Mouse (Mus musculus): ENCODE measurements at regions not wholly inside any gene's neighbourhood (a gene's known extent, or its start where the extent isn't known, plus 50 kb on each side); places are given as distances from the start of the nearest gene placed in this dataset.

- Histone ChIP-seq H3K4me1 (ENCODE audit: control insufficient read depth, insufficient read depth, low read length) (no peaks in the 10 kb centered on the region), H3K36me3 (ENCODE audit: control insufficient read depth, insufficient read depth, low read length) (no peaks in the 10 kb centered on the region), H3K27me3 (ENCODE audit: control insufficient read depth, insufficient read depth, low read length) (no peaks in the 10 kb centered on the region), H3K27ac (replicated peaks; ENCODE audit: low read depth, low read length) (no peak overlapping the region), H3K9ac (replicated peaks; ENCODE audit: low read length) (no peak overlapping the region), H3K9me3 (ENCODE audit: control insufficient read depth, low read length) (no peaks in the 10 kb centered on the region), H3K4me2 (ENCODE audit: low read length) (no peak overlapping the region), H3K4me3 (replicated peaks; ENCODE audit: low read depth, low read length) (no peak overlapping the region)
- ATAC-seq (ENCODE audit: low FRiP score, low TSS enrichment) (no peak), DNase-seq (no peak)
- WGBS, result 55% methylated on average over 3 of the region's 3 CpGs
Measured at GRCm38 (mm10) chr7:74224378-74224777, 210.9 kb upstream of the St8sia2 start.

GRCm38 (mm10) chr7:74200661-74201060 is 187.2 kb upstream of the St8sia2 start:
- WGBS, result 32% methylated on average over 4 of the region's 4 CpGs

GRCm38 (mm10) chr7:74198796-74199195 is 185.3 kb upstream of the St8sia2 start:
- no peak overlapping the region for H3K4me3 ChIP-seq (replicated peaks; ENCODE audit: low read depth, low read length)
- ATAC-seq (ENCODE audit: low FRiP score, low TSS enrichment) (no peak), DNase-seq (peak; percentile 42)
- no peak overlapping the region for H3K4me2 ChIP-seq (ENCODE audit: low read length)
- no peaks in the 10 kb centered on the region for H3K4me1 ChIP-seq (ENCODE audit: control insufficient read depth, insufficient read depth, low read length)
- H3K27me3 ChIP-seq (ENCODE audit: control insufficient read depth, insufficient read depth, low read length), result no peaks in the 10 kb centered on the region
- H3K36me3 ChIP-seq (ENCODE audit: control insufficient read depth, insufficient read depth, low read length), result no peaks in the 10 kb centered on the region
- H3K9me3 ChIP-seq (ENCODE audit: control insufficient read depth, low read length), result no peaks in the 10 kb centered on the region
- H3K27ac ChIP-seq (replicated peaks; ENCODE audit: low read depth, low read length), result no peak overlapping the region
- no peak overlapping the region for H3K9ac ChIP-seq (replicated peaks; ENCODE audit: low read length)
- WGBS, result 80% methylated on average over 6 of the region's 6 CpGs

More at GRCm38 (mm10) chr7:74200661-74201060, 187.2 kb upstream of the St8sia2 start:
- no peaks in the 10 kb centered on the region for H3K4me1 ChIP-seq (ENCODE audit: control insufficient read depth, insufficient read depth, low read length)
- H3K36me3 ChIP-seq (ENCODE audit: control insufficient read depth, insufficient read depth, low read length), result no peaks in the 10 kb centered on the region
- H3K27ac ChIP-seq (replicated peaks; ENCODE audit: low read depth, low read length), result no peak overlapping the region
- no peaks in the 10 kb centered on the region for H3K27me3 ChIP-seq (ENCODE audit: control insufficient read depth, insufficient read depth, low read length)
- DNase-seq (peak; percentile 37), ATAC-seq (ENCODE audit: low FRiP score, low TSS enrichment) (no peak)
- no peak overlapping the region for H3K9ac ChIP-seq (replicated peaks; ENCODE audit: low read length)
- no peak overlapping the region for H3K4me3 ChIP-seq (replicated peaks; ENCODE audit: low read depth, low read length)
- no peaks in the 10 kb centered on the region for H3K9me3 ChIP-seq (ENCODE audit: control insufficient read depth, low read length)
- H3K4me2 ChIP-seq (ENCODE audit: low read length), result no peak overlapping the region

- Histone ChIP-seq H3K9me3 (ENCODE audit: control insufficient read depth, low read length) (no peaks in the 10 kb centered on the region), H3K36me3 (ENCODE audit: control insufficient read depth, insufficient read depth, low read length) (no peaks in the 10 kb centered on the region), H3K27me3 (ENCODE audit: control insufficient read depth, insufficient read depth, low read length) (no peaks in the 10 kb centered on the region), H3K4me1 (ENCODE audit: control insufficient read depth, insufficient read depth, low read length) (no peaks in the 10 kb centered on the region), H3K4me3 (replicated peaks; ENCODE audit: low read depth, low read length) (no peak overlapping the region), H3K27ac (replicated peaks; ENCODE audit: low read depth, low read length) (no peak overlapping the region), H3K9ac (replicated peaks; ENCODE audit: low read length) (no peak overlapping the region), H3K4me2 (ENCODE audit: low read length) (no peak overlapping the region)
- ATAC-seq (ENCODE audit: low FRiP score, low TSS enrichment) (no peak), DNase-seq (no peak)
Measured at GRCm38 (mm10) chr7:74184661-74185060, 171.2 kb upstream of the St8sia2 start.

GRCm38 (mm10) chr7:74174206-74174605 is 160.7 kb upstream of the St8sia2 start:
- H3K9ac ChIP-seq (replicated peaks; ENCODE audit: low read length), result no peak overlapping the region
- DNase-seq (no peak), ATAC-seq (ENCODE audit: low FRiP score, low TSS enrichment) (no peak)
- H3K36me3 ChIP-seq (ENCODE audit: control insufficient read depth, insufficient read depth, low read length), result no peaks in the 10 kb centered on the region
- WGBS, result 71% methylated on average over 5 of the region's 5 CpGs
- no peaks in the 10 kb centered on the region for H3K4me1 ChIP-seq (ENCODE audit: control insufficient read depth, insufficient read depth, low read length)
- H3K27ac ChIP-seq (replicated peaks; ENCODE audit: low read depth, low read length), result no peak overlapping the region
- H3K4me3 ChIP-seq (replicated peaks; ENCODE audit: low read depth, low read length), result no peak overlapping the region
- no peak overlapping the region for H3K4me2 ChIP-seq (ENCODE audit: low read length)
- no peaks in the 10 kb centered on the region for H3K9me3 ChIP-seq (ENCODE audit: control insufficient read depth, low read length)
- no peaks in the 10 kb centered on the region for H3K27me3 ChIP-seq (ENCODE audit: control insufficient read depth, insufficient read depth, low read length)

GRCm38 (mm10) chr7:74173230-74173612 is 159.7 kb upstream of the St8sia2 start:
- 39% methylated on average over 2 of the region's 2 CpGs for WGBS
- Histone ChIP-seq H3K27me3 (ENCODE audit: control insufficient read depth, insufficient read depth, low read length) (no peaks in the 10 kb centered on the region), H3K9ac (replicated peaks; ENCODE audit: low read length) (no peak overlapping the region), H3K4me2 (ENCODE audit: low read length) (no peak overlapping the region), H3K4me1 (ENCODE audit: control insufficient read depth, insufficient read depth, low read length) (no peaks in the 10 kb centered on the region), H3K4me3 (replicated peaks; ENCODE audit: low read depth, low read length) (no peak overlapping the region), H3K9me3 (ENCODE audit: control insufficient read depth, low read length) (no peaks in the 10 kb centered on the region), H3K27ac (replicated peaks; ENCODE audit: low read depth, low read length) (no peak overlapping the region), H3K36me3 (ENCODE audit: control insufficient read depth, insufficient read depth, low read length) (no peaks in the 10 kb centered on the region)
- no peak for ATAC-seq (ENCODE audit: low FRiP score, low TSS enrichment)
- DNase-seq, result peak; percentile 23

- no peak for ATAC-seq (ENCODE audit: low FRiP score, low TSS enrichment)
Measured at GRCm38 (mm10) chr7:74172504-74173229, 159.2 kb upstream of the St8sia2 start.

GRCm38 (mm10) chr7:74151590-74151989 is 138.1 kb upstream of the St8sia2 start:
- no peaks in the 10 kb centered on the region for H3K27me3 ChIP-seq (ENCODE audit: control insufficient read depth, insufficient read depth, low read length)

More at GRCm38 (mm10) chr7:74172504-74173229, 159.2 kb upstream of the St8sia2 start:
- Histone ChIP-seq H3K36me3 (ENCODE audit: control insufficient read depth, insufficient read depth, low read length) (no peaks in the 10 kb centered on the region), H3K9me3 (ENCODE audit: control insufficient read depth, low read length) (no peaks in the 10 kb centered on the region), H3K4me3 (replicated peaks; ENCODE audit: low read depth, low read length) (no peak overlapping the region), H3K4me1 (ENCODE audit: control insufficient read depth, insufficient read depth, low read length) (no peaks in the 10 kb centered on the region), H3K27ac (replicated peaks; ENCODE audit: low read depth, low read length) (no peak overlapping the region), H3K4me2 (ENCODE audit: low read length) (no peak overlapping the region), H3K27me3 (ENCODE audit: control insufficient read depth, insufficient read depth, low read length) (no peaks in the 10 kb centered on the region), H3K9ac (replicated peaks; ENCODE audit: low read length) (no peak overlapping the region)
- no peak for DNase-seq
- WGBS, result 71% methylated on average over 4 of the region's 4 CpGs

GRCm38 (mm10) chr7:74143236-74143635 is 129.7 kb upstream of the St8sia2 start:
- H3K4me3 ChIP-seq (replicated peaks; ENCODE audit: low read depth, low read length), result no peak overlapping the region
- H3K9me3 ChIP-seq (ENCODE audit: control insufficient read depth, low read length), result no peaks in the 10 kb centered on the region
- no peaks in the 10 kb centered on the region for H3K36me3 ChIP-seq (ENCODE audit: control insufficient read depth, insufficient read depth, low read length)
- ATAC-seq (ENCODE audit: low FRiP score, low TSS enrichment) (no peak), DNase-seq (no peak)
- 96% methylated on average over 3 of the region's 3 CpGs for WGBS
- H3K4me2 ChIP-seq (ENCODE audit: low read length), result no peak overlapping the region
- no peaks in the 10 kb centered on the region for H3K4me1 ChIP-seq (ENCODE audit: control insufficient read depth, insufficient read depth, low read length)
- no peak overlapping the region for H3K27ac ChIP-seq (replicated peaks; ENCODE audit: low read depth, low read length)
- no peak overlapping the region for H3K9ac ChIP-seq (replicated peaks; ENCODE audit: low read length)
- no peaks in the 10 kb centered on the region for H3K27me3 ChIP-seq (ENCODE audit: control insufficient read depth, insufficient read depth, low read length)

More at GRCm38 (mm10) chr7:74151590-74151989, 138.1 kb upstream of the St8sia2 start:
- Histone ChIP-seq H3K4me1 (ENCODE audit: control insufficient read depth, insufficient read depth, low read length) (no peaks in the 10 kb centered on the region), H3K9ac (replicated peaks; ENCODE audit: low read length) (no peak overlapping the region), H3K36me3 (ENCODE audit: control insufficient read depth, insufficient read depth, low read length) (no peaks in the 10 kb centered on the region), H3K9me3 (ENCODE audit: control insufficient read depth, low read length) (no peaks in the 10 kb centered on the region), H3K4me3 (replicated peaks; ENCODE audit: low read depth, low read length) (no peak overlapping the region), H3K4me2 (ENCODE audit: low read length) (no peak overlapping the region), H3K27ac (replicated peaks; ENCODE audit: low read depth, low read length) (no peak overlapping the region)
- no peak for DNase-seq
- ATAC-seq (ENCODE audit: low FRiP score, low TSS enrichment), result no peak
- WGBS, result 73% methylated on average over 4 of the region's 4 CpGs
